Mouse (Mus musculus) effector memory CD4-positive, alpha-beta T cell, adult 7 months (primary cell): ENCODE data around the gene Sprr2h. TPM values are rescaled to one million over a fixed set of nuclear protein-coding genes. Genes with fewer than 3 reads are reported as not detected.

Experiments used
- polyA plus RNA-seq: library from polyadenylated mRNA; unstranded; fragments of 100-300 nt; shearing (Covaris generic); gene quantifications from one replicate; pipeline ENCODE4 v1.2.1, GENCODE M21; 2017

Gene Sprr2h
- not detected for polyA plus RNA-seq

DNA sequence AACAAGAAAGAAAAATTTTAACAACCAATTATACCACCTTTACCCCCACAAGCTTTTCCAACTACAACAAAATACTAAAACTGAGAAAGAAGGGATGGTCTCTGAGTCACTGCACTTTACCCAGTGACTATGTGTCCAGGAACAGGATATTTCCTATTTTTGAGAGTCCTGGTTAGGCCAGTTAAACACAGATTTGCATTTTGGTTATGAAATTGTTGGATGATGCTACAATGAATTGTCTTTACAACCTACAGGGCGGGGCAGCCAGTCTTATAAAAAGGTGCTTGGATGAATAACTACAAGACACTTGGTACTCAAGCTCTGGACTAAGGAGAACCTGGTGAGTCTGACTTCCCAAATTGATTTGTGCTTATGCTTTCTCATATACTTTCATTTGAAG lies at the start of gene Sprr2h:
Gene Sprr2h (plus strand): TSS at position 301 of the 400 bp plus-strand sequence.

DNA sequence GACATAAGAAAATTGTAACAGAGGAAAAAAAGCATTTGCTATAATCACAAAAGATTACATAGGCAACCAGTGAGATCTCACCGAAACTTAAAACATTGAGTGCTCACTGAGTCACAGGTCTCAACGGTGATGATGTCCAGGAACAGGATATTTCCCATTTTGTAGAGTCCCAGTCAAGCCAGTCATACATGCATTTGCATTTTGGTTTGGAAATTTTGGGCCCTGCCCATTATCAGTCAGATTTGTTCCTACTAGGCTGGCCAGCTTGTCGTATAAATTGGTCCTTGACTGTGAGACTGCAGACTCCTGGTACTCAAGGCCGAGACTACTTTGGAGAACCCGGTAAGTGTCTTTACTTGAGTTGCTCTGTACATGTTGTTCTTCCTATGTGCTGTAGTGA lies 46.6 kb upstream of the Sprr2h start, which contains the start of gene Sprr2d:
Gene Sprr2d (plus strand): TSS at position 301 of the 400 bp plus-strand sequence.

DNA sequence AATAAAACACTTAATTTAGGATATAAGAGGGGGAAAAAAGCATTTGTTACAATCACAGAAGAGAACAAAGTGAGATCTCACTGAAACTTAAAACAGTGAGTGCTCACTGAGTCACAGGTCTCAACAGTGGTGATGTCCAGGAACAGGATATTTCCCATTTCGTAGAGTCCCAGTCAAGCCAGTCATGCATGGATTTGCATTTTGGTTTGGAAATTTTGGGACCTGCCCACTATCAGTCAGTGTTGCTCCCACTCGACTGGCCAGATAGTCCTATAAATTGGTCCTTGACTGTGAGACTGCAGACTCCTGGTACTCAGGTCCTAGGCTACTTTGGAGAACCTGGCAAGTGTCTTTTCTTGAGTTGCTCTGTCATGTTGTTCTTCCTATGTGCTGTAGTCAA lies 33.6 kb upstream of the Sprr2h start, which contains the start of gene Sprr2e:
Gene Sprr2e (plus strand): TSS at position 301 of the 400 bp plus-strand sequence.

DNA sequence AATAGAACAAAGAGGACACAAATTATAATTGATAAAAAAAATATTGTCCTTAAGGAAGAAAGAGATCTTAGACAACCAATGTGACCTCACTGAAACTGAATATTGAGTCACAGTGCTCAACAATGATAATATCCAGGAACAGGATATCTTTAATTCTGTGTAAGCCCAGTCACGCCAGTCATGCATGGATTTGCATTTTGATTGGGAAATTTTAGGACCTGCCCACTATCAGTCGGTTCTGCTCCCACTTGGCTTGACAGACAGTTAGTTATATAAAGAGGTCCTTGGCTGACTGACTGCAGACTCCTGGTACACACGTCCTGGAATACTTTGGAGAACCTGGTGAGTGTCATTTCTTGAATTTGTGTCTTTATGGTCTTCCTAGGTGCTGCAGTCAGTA lies 20.6 kb upstream of the Sprr2h start, which contains the start of gene Sprr2f:
Gene Sprr2f (plus strand): TSS at position 301 of the 400 bp plus-strand sequence.

DNA sequence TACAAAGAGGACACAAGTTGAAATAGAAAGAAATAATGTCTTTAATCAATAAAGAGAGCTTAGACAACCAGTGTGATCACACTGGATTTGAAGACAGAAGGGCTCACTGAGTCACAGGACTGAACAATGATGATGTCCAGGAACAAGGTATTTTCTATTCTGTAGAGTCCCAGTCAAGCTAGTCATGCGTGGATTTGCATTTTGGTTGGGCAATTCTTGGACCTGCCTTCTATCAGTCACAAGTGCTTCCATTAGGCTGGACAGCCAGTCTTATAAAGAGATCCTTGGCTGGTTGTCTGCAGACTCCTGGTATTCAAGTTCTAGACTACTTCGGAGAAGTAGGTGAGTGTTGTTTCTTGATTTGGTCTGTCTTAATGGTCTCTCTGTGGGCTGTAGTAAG lies 22.2 kb downstream of the Sprr2h start, which contains the start of gene Sprr2i:
Gene Sprr2i (plus strand): TSS at position 301 of the 400 bp plus-strand sequence.

DNA sequence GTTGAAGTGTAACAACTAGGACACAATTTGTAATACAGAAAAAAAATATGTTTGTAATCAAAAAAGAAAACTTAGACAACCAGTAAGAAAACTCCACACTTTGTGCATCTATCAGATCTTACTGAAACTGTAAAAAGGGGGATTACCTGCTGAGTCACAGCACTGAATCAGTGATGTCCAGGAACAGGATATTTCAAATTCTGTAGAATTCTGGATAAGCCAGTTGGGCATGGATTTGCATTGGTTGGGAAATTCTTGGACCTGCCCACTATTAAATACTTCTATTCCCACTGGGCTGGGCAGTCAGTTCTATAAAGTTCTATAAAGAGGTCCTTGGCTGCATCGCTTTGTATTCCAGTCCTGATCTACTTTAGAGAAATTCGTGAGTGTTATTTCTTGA lies 32.3 kb downstream of the Sprr2h start, which contains the start of gene Sprr2j-ps:
Gene Sprr2j-ps (plus strand): TSS at position 301 of the 400 bp plus-strand sequence.

DNA sequence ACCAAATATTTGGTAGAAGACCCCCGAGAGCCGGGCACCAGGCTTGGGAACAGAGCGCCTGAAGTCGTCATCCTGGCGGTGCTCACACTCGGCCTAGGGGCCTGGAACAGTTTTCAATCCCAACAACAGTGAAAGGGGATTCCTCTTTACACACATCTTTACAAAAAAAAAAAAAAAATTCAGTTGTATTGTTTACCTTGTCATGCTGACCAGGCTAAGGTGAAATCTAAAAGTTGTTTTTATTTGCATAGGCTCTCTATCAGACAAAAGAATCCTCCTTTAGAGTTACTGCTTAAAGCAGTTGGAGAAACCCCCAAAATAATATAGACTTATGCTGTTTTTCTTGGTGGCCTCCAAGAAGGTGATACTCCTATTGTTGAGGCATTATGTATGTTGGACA lies 43.8 kb downstream of the Sprr2h start, which contains the start of gene Gm9774:
Gene Gm9774 (minus strand): TSS at position 101 of the 400 bp plus-strand sequence.

DNA sequence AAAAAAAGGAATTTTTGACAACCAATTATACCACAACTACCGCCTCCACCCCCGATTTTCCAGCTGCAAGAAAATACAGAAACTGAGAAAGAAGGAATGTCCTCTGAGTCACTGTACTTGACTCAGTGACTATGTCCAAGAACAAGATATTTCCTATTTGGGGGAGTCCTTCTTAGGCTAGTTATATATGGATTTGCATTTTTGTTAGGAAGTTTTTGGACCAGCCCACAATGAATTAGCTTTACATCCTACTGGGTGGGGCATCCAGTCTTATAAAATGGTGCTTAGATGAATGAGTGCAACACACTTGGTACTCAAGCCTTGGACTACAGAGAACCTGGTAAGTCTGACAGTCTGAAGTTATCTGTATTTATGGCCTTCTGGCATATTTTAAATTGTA lies 46.8 kb downstream of the Sprr2h start, which contains the start of gene Sprr2k:
Gene Sprr2k (plus strand): TSS at position 301 of the 400 bp plus-strand sequence.

Other genes starting within 250 kb of the Sprr2h start
- gene Lelp1, start 242.9 kb upstream of the Sprr2h start, polyA plus RNA-seq = not detected
- gene Sprr2a1, start 169.9 kb upstream of the Sprr2h start, polyA plus RNA-seq = not detected
- gene Sprr2a2, start 169.8 kb upstream of the Sprr2h start, polyA plus RNA-seq = not detected
- not detected for gene Sprr2a3, start 100.3 kb upstream of the Sprr2h start, polyA plus RNA-seq
- gene Sprr2b, start 69.1 kb upstream of the Sprr2h start, polyA plus RNA-seq = not detected
- gene Sprr2d, start 46.5 kb upstream of the Sprr2h start, polyA plus RNA-seq = not detected
- not detected for gene Sprr2e, start 33.5 kb upstream of the Sprr2h start, polyA plus RNA-seq
- gene Sprr2f, start 20.5 kb upstream of the Sprr2h start, polyA plus RNA-seq = not detected
- not detected for gene Sprr2i, start 22.3 kb downstream of the Sprr2h start, polyA plus RNA-seq
- gene Sprr2j-ps, start 32.4 kb downstream of the Sprr2h start, polyA plus RNA-seq = not detected
- 27.2 TPM for gene Gm9774, start 43.7 kb downstream of the Sprr2h start, polyA plus RNA-seq
- gene Sprr2k, start 46.9 kb downstream of the Sprr2h start, polyA plus RNA-seq = not detected
- not detected for gene Sprr1b, start 53.1 kb downstream of the Sprr2h start, polyA plus RNA-seq
- not detected for gene Sprr3, start 73.0 kb downstream of the Sprr2h start, polyA plus RNA-seq
- gene Sprr1a, start 100.2 kb downstream of the Sprr2h start, polyA plus RNA-seq = not detected
- gene Sprr4, start 114.8 kb downstream of the Sprr2h start, polyA plus RNA-seq = not detected
- gene 2310046K23Rik, start 148.8 kb downstream of the Sprr2h start, polyA plus RNA-seq = not detected
- gene Ivl, start 188.1 kb downstream of the Sprr2h start, polyA plus RNA-seq = not detected
- not detected for gene Smcp, start 203.3 kb downstream of the Sprr2h start, polyA plus RNA-seq
- gene 2210017I01Rik, start 221.8 kb downstream of the Sprr2h start, polyA plus RNA-seq = not detected
- not detected for gene Lce6a, start 236.0 kb downstream of the Sprr2h start, polyA plus RNA-seq